Mouse (Mus musculus): ENCODE results near the gene Mcoln1. TPM values are rescaled to one million over a fixed set of nuclear protein-coding genes. Genes with fewer than 3 reads are reported as not detected.

The Mcoln1 gene
- polyA plus RNA-seq, 1 experiment from 2014 or later, result 72.2 TPM

DNA sequence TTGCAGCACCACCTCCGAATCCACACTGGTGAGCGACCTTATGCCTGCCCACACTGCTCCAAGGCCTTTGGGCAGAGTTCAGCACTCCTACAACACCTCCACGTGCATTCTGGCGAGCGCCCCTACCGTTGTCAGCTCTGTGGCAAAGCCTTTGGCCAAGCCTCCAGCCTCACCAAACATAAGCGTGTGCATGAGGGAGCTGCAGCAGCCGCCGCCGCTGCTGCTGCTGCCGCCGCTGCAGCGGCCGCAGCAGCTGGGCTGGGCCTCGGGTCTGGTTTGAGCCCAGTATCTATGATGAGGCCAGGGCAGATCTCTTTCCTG lies 3.9 kb upstream of the Mcoln1 start:
- Histone ChIP-seq H3K9ac (replicated peaks; ENCODE audit: low read length) (no peak overlapping the region), H3K9me3 (ENCODE audit: low read length) (peaks cover 16% of the 10 kb centered on the region), H3K36me3 (ENCODE audit: insufficient read depth, low read length) (peaks cover 32% of the 10 kb centered on the region), H3K27me3 (ENCODE audit: insufficient read depth, low read length) (no peaks in the 10 kb centered on the region), H3K4me3 (ENCODE audit: low read length) (no peak overlapping the region), H3K27ac (ENCODE audit: low read length) (no peak overlapping the region), H3K4me2 (replicated peaks; ENCODE audit: low read depth, low read length) (no peak overlapping the region), H3K4me1 (ENCODE audit: insufficient read depth, low read length) (peaks cover 17% of the 10 kb centered on the region)
- no peak for ATAC-seq (ENCODE audit: low FRiP score, low TSS enrichment)
- WGBS, result 94% methylated on average over 15 of the region's 15 CpGs

GRCm38 (mm10) chr8:3498583-3498982 lies 1.7 kb upstream of the Mcoln1 start:
- Histone ChIP-seq H3K9me3 (ENCODE audit: low read length) (peaks cover 16% of the 10 kb centered on the region), H3K4me1 (ENCODE audit: insufficient read depth, low read length) (peaks cover 21% of the 10 kb centered on the region), H3K4me3 (ENCODE audit: low read length) (no peak overlapping the region), H3K4me2 (replicated peaks; ENCODE audit: low read depth, low read length) (no peak overlapping the region), H3K9ac (replicated peaks; ENCODE audit: low read length) (no peak overlapping the region), H3K36me3 (ENCODE audit: insufficient read depth, low read length) (peaks cover 32% of the 10 kb centered on the region), H3K27me3 (ENCODE audit: insufficient read depth, low read length) (no peaks in the 10 kb centered on the region), H3K27ac (ENCODE audit: low read length) (no peak overlapping the region)
- 84% methylated on average over 3 of the region's 3 CpGs for WGBS
- ATAC-seq (ENCODE audit: low FRiP score, low TSS enrichment), result no peak

DNA sequence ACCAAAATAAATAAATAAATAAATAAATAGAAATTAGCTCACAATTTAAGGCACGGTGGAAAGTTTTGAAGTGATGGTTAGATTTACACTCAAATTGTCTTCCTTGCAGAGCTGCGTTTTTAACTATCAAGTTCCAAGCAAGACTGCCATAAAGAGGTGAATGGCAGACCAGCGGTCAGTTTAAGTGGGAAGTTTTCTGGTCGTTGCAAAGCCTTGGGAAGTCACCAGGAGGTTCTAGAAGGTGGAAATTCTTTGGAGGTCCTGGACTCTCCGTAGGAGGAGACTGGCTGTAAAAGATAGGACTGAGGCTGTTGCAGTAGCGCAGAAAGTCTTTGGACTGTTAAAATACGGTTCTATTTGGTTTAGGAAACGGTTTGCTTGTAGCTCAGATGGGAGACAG lies 506 bp upstream of the Mcoln1 start:
- Histone ChIP-seq H3K27ac (ENCODE audit: low read length) (peak overlapping the region; percentile 97), H3K9ac (replicated peaks; ENCODE audit: low read length) (peak overlapping the region; percentile 88), H3K27me3 (ENCODE audit: insufficient read depth, low read length) (no peaks in the 10 kb centered on the region), H3K4me3 (ENCODE audit: low read length) (peak overlapping the region; percentile 84), H3K9me3 (ENCODE audit: low read length) (peaks cover 16% of the 10 kb centered on the region), H3K4me1 (ENCODE audit: insufficient read depth, low read length) (peaks cover 15% of the 10 kb centered on the region), H3K36me3 (ENCODE audit: insufficient read depth, low read length) (peaks cover 27% of the 10 kb centered on the region), H3K4me2 (replicated peaks; ENCODE audit: low read depth, low read length) (peak overlapping the region; percentile 83)
- WGBS, result 2% methylated on average over 8 of the region's 8 CpGs
- ATAC-seq (ENCODE audit: low FRiP score, low TSS enrichment), result peak; percentile 35; the same call in 1 of the 2 replicates

- H3K4me1 ChIP-seq (ENCODE audit: insufficient read depth, low read length), result peaks cover 15% of the 10 kb centered on the region
- no peaks in the 10 kb centered on the region for H3K27me3 ChIP-seq (ENCODE audit: insufficient read depth, low read length)
- H3K4me3 ChIP-seq (ENCODE audit: low read length), result no peak overlapping the region
- H3K9ac ChIP-seq (replicated peaks; ENCODE audit: low read length), result no peak overlapping the region
- H3K9me3 ChIP-seq (ENCODE audit: low read length), result no peaks in the 10 kb centered on the region
- H3K27ac ChIP-seq (ENCODE audit: low read length), result no peak overlapping the region
- peaks cover 15% of the 10 kb centered on the region; the same call in 1 of the 2 replicates for H3K36me3 ChIP-seq (ENCODE audit: insufficient read depth, low read length)
- ATAC-seq (ENCODE audit: low FRiP score, low TSS enrichment), result no peak
- H3K4me2 ChIP-seq (replicated peaks; ENCODE audit: low read depth, low read length), result no peak overlapping the region
- 58% methylated on average over 4 of the region's 4 CpGs for WGBS
Measured at GRCm38 (mm10) chr8:3502217-3502616, 2.0 kb downstream of the Mcoln1 start.

- H3K4me1 ChIP-seq (ENCODE audit: insufficient read depth, low read length), result no peaks in the 10 kb centered on the region
- H3K9ac ChIP-seq (replicated peaks; ENCODE audit: low read length), result no peak overlapping the region
- H3K9me3 ChIP-seq (ENCODE audit: low read length), result no peaks in the 10 kb centered on the region
- no peak overlapping the region for H3K27ac ChIP-seq (ENCODE audit: low read length)
- no peak overlapping the region for H3K4me3 ChIP-seq (ENCODE audit: low read length)
- 83% methylated on average over 6 of the region's 6 CpGs for WGBS
- no peak for ATAC-seq (ENCODE audit: low FRiP score, low TSS enrichment)
- no peak overlapping the region for H3K4me2 ChIP-seq (replicated peaks; ENCODE audit: low read depth, low read length)
- no peaks in the 10 kb centered on the region for H3K27me3 ChIP-seq (ENCODE audit: insufficient read depth, low read length)
- peaks cover 61% of the 10 kb centered on the region for H3K36me3 ChIP-seq (ENCODE audit: insufficient read depth, low read length)
Measured at GRCm38 (mm10) chr8:3507979-3508754, 7.9 kb downstream of the Mcoln1 start.

GRCm38 (mm10) chr8:3514681-3515247 lies 14.5 kb downstream of the Mcoln1 start:
- no peak overlapping the region for H3K27ac ChIP-seq (ENCODE audit: low read length)

GRCm38 (mm10) chr8:3515260-3515671 lies 15.0 kb downstream of the Mcoln1 start, which contains the start of gene Pnpla6:
Pnpla6 (plus strand) TSS chr8:3515384.
- under 1% methylated on average over 25 of the region's 25 CpGs for WGBS
- peak within 1 kb of the TSS; percentile 82 for H3K4me3 ChIP-seq (ENCODE audit: low read length)
- no peaks in the 10 kb centered on the region for H3K9me3 ChIP-seq (ENCODE audit: low read length)
- ATAC-seq (ENCODE audit: low FRiP score, low TSS enrichment), result peak; percentile 69
- H3K27ac ChIP-seq (ENCODE audit: low read length), result peak within 1 kb of the TSS; percentile 82
- no peaks in the 10 kb centered on the region for H3K27me3 ChIP-seq (ENCODE audit: insufficient read depth, low read length)
- H3K9ac ChIP-seq (replicated peaks; ENCODE audit: low read length), result peak within 1 kb of the TSS; percentile 79
- peaks cover 25% of the 10 kb centered on the region for H3K36me3 ChIP-seq (ENCODE audit: insufficient read depth, low read length)
- H3K4me1 ChIP-seq (ENCODE audit: insufficient read depth, low read length), result 0 out of 2 replicates have a peak, but pooled peaks cover 4% of the 10 kb centered on the region
- H3K4me2 ChIP-seq (replicated peaks; ENCODE audit: low read depth, low read length), result peak within 1 kb of the TSS; percentile 97

More at GRCm38 (mm10) chr8:3514681-3515247, 14.5 kb downstream of the Mcoln1 start:
- H3K9ac ChIP-seq (replicated peaks; ENCODE audit: low read length), result peak overlapping the region; percentile 79
- H3K27me3 ChIP-seq (ENCODE audit: insufficient read depth, low read length), result no peaks in the 10 kb centered on the region
- H3K4me1 ChIP-seq (ENCODE audit: insufficient read depth, low read length), result 0 out of 2 replicates have a peak, but pooled peaks cover 4% of the 10 kb centered on the region
- peak overlapping the region; percentile 97 for H3K4me2 ChIP-seq (replicated peaks; ENCODE audit: low read depth, low read length)
- peaks cover 28% of the 10 kb centered on the region for H3K36me3 ChIP-seq (ENCODE audit: insufficient read depth, low read length)
- no peak for ATAC-seq (ENCODE audit: low FRiP score, low TSS enrichment)
- WGBS, result 36% methylated on average over 13 of the region's 13 CpGs
- no peaks in the 10 kb centered on the region for H3K9me3 ChIP-seq (ENCODE audit: low read length)
- peak overlapping the region; percentile 82 for H3K4me3 ChIP-seq (ENCODE audit: low read length)

DNA sequence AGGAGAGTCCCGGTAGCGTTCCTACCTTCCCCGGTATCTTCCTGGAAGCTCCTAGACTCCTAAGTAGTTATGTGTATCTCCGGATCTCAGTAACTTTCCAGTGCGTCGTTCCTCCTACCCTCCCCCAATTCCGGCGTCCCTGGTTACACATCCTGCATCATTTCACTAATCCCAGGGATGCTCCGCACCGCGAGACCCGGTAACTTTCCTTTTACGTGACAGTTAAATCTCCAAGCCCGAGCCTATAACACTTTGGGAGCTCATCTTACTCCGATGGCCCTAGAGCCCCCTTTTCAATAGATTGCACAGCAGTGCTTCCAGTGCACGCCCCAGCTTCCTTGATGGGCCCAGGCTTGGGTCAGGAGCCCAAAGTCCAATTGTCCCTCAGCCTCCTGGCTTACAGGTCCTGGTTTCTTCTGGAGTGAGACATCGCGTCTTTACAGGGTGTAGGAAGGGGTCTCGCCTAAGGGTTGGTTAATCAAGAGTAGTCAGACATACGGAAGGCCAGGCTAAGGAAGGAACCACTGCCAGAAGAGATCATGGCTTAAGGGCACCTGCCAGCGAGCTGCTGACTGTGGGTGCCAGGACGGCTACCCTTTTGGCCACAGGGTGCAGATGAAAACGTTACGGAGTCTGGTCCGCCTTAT lies 15.6 kb downstream of the Mcoln1 start:
- peaks cover 22% of the 10 kb centered on the region for H3K36me3 ChIP-seq (ENCODE audit: insufficient read depth, low read length)
- H3K27me3 ChIP-seq (ENCODE audit: insufficient read depth, low read length), result no peaks in the 10 kb centered on the region
- H3K4me3 ChIP-seq (ENCODE audit: low read length), result peak overlapping the region; percentile 82
- peak overlapping the region; percentile 97 for H3K4me2 ChIP-seq (replicated peaks; ENCODE audit: low read depth, low read length)
- H3K9me3 ChIP-seq (ENCODE audit: low read length), result no peaks in the 10 kb centered on the region
- WGBS, result under 1% methylated on average over 25 of the region's 25 CpGs
- H3K4me1 ChIP-seq (ENCODE audit: insufficient read depth, low read length), result 0 out of 2 replicates have a peak, but pooled peaks cover 4% of the 10 kb centered on the region
- peak overlapping the region; percentile 79 for H3K9ac ChIP-seq (replicated peaks; ENCODE audit: low read length)
- H3K27ac ChIP-seq (ENCODE audit: low read length), result peak overlapping the region; percentile 82
- ATAC-seq (ENCODE audit: low FRiP score, low TSS enrichment), result peak; percentile 52

DNA sequence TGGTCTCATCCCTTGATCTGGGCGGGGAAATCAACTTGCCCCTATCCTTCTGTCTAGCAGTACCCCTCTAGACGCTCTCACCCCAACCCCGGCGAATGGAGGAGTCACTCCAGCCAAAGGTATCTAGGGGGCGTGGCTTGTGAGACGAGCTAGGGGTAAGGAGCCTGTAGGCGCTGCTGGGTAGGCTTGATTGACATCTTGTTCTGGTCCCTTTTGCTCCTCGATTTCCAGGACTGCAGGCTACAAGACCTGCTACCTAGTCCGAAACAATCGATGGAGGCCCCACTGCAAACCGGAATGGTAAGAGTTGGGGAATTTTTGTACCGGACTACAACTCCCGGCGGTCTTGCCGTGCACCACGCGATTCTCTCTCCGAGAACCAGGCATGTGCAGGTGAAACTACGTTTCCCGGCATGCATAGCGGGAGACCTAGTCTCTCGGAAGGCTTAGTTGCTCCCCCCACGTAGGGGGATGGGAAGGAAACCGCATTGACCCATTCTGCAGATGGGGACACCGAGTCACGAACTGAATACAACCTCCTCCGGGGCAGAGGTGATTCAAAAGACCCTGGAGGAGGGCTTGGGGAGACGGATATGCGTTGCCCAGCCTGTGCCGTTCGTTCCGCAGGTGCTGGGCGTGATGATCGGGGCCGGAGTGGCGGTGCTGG lies 16.3 kb downstream of the Mcoln1 start:
- peak overlapping the region; percentile 82 for H3K27ac ChIP-seq (ENCODE audit: low read length)
- H3K36me3 ChIP-seq (ENCODE audit: insufficient read depth, low read length), result peaks cover 19% of the 10 kb centered on the region
- peak overlapping the region; percentile 97 for H3K4me2 ChIP-seq (replicated peaks; ENCODE audit: low read depth, low read length)
- no peaks in the 10 kb centered on the region for H3K9me3 ChIP-seq (ENCODE audit: low read length)
- 1% methylated on average over 36 of the region's 36 CpGs for WGBS
- H3K27me3 ChIP-seq (ENCODE audit: insufficient read depth, low read length), result no peaks in the 10 kb centered on the region
- ATAC-seq (ENCODE audit: low FRiP score, low TSS enrichment), result peak; percentile 91
- peak overlapping the region; percentile 82 for H3K4me3 ChIP-seq (ENCODE audit: low read length)
- 0 out of 2 replicates have a peak, but pooled peaks cover 4% of the 10 kb centered on the region for H3K4me1 ChIP-seq (ENCODE audit: insufficient read depth, low read length)
- H3K9ac ChIP-seq (replicated peaks; ENCODE audit: low read length), result peak overlapping the region; percentile 79
